Mouse (Mus musculus) ES-CJ7 (cell line): ENCODE results near the gene Adcy5.
A peak's percentile ranks its signal among the peaks of the same experiment; 100 is the strongest.

Source experiments
- DNase-seq: peaks from one replicate; pipeline ENCODE4 v3.0.0; 2011; ENCODE audit warnings: low read depth, low spot score

Adcy5 gene

DNA sequence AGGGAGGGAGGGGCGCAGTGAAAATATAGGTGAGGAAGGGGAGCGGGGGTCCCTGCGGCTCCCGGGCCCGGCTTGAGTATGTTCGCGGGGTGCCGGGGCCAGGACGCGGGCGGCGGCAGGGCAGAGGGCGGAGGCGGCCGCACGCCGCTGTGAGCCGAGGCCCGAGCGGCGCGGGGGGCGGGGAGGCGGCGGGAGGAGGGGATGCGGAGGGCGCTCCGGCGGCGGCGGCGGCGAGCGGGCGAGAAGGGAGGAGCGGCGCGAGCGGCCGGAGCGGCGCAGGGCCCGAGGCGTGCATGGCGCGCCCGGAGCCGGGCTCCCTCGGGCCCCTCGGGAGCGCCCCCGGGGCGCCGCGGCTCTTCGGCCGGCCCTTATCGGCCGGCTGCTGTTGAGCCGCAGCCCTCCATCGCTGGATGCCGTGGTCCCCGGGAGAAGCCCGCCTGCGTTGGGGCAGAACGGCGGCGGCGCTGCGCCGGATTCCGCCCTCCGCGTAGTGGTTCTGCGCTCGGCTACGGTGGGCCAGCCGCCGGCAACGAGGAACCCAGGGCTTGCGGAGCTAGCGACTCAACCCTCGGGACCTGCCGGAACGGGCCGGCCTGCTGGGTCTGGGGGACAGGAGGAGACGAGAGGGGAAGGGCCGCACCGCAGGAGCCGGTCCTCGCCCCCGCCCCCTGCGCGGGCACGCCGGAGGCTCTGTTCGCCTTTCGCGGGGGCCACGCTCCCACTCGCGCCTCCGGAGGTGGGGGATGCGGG lies at the start of gene Adcy5:
Adcy5 (plus strand) TSS at position 237 of the 750 bp plus-strand sequence.
- peak; percentile 28 for DNase-seq

DNA sequence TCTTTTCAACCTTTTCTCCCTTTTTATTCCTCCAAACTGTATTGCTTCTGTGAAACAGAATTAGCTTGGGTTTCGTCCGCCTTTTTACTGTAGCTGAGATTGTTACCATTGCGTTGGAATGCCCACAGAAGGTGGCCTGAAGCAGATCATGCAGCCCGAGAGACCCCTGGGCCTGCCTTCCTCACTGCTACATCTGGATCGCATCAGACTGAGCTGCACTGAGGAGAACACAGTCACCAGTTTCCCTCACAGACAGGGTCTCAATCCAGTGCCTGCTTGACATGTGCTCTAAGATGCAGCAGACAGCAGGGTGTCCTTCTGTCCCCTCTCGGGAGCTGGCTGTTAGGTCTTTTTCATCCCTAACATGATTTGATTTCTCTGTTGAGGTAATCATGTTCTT lies 46.7 kb upstream of the Adcy5 start:
- DNase-seq, result no peak

DNA sequence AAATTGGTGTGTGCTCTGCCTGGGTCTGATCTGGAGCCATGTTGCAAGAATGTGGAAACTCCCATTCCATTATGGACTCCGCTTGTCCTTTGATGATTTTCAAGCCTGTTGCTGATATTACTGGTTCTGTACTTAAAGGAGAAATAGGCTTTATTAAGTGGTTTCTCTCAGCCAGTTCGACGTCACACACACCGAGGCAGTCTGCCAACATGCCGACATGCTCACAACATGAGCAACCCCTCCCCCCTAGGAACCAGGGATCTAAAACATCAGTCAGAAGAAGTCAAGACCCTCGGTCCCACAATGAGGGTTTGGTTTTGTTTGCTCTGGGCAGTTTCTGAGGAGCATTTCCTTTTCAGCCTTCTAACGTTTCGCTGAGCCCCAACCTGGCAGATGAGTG lies 45.5 kb upstream of the Adcy5 start:
- DNase-seq, result no peak

DNA sequence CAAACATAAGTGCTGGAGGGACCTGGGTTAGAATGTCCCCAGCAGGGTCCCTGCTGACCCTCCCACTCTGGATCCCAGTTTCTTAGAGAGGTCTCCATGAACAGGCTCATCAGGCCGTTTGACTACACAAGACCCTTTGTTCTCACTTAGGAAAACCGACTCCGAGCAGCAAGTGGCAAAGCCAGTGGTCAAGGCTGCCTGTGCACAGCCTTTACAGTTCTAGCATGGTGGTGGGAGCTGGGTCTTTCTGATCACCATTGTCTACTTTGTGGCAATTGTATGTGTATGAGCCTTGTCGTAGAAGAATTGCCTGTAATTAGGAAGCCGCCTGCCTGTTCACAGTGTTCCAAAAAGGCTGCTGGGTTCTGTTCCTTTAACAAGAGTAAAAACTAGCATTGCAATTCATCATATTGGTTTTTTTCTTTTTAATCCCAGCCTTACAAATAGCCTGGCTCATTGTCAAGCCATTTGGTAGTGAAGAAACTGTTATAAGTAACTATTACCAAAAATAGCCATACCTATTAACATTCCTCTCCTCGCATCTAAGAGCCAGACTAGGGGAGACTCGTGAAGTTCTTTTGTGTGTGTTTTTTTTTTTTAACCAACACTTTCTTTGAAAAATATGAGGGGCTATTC lies 44.9 kb upstream of the Adcy5 start:
- DNase-seq, result no peak

DNA sequence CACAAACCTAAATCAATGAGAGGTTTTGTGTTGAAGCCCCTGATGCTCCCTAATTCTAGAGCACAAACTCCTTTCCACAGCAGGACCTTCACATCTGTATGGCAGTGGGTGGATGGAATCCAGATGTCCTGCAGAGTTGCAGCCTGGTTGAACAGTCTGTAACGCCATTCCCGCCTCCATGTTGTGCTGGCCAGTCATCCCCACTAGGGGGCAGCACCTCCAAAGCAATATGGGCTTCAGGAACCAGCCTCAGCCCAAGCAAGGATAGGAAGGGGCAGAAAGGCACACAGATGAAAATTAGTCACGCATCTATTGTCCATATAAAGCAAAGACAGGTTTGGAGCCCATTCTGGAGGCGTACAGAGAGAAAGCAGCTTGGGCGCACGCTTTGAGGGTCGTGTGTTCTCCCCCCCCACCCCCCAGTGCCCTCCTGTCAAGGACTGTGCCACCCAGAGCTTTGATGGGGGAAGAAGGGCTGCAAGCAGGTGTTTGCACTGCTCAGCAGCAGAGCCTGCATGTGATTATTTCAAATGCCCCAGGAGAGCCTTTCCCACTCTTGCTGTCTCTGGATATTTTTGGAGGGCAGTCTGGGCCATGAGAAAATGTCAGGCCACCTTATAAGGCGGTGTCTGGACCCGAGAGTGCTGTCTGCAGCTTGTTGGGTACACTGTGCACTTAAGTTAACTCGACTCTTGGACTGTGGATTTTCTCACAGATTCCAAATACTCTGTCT lies 44.1 kb upstream of the Adcy5 start:
- peak; percentile 72 for DNase-seq

DNA sequence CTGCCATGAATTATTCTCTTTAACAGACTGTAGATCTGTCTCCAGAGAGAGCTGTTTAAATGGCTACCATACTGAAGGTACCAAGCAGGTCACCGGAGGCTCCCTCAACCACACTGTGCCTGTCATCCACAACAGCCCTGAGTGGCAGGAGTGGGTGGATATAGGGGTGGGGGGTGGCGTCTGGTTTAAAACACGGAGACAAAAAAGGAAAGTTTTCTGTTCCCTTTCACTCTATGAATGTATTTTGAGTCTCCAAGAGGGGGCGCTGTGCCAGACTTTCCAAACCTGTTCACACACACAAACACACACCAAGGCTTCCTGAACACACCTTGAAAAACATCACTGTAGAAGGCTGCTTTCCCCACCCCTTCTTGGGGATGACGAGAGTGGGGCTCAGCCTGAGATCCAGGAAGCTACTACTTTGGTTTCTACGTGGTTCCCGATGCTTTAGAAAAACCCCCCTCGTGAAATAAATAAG lies 43.5 kb upstream of the Adcy5 start:
- peak; percentile 40 for DNase-seq

DNA sequence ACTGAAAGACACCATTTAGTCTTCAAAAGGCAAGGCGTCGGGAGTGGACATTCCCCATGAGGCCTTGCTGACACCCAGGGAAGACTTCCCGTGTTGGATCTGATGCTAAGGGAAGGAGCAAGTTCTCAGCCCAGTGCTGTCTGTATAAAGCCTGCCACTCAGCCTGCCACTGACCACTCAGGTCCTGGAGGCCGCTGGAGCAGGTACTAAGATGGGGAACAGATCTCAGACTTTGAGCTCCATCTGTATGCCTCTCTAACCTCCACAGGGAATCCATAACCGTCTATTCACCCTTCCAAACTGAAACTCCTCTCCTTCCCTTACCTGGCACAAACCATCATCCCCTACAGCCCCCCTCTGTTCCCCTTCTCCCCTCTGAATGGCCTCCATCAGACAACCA lies 41.2 kb upstream of the Adcy5 start:
- DNase-seq, result no peak

DNA sequence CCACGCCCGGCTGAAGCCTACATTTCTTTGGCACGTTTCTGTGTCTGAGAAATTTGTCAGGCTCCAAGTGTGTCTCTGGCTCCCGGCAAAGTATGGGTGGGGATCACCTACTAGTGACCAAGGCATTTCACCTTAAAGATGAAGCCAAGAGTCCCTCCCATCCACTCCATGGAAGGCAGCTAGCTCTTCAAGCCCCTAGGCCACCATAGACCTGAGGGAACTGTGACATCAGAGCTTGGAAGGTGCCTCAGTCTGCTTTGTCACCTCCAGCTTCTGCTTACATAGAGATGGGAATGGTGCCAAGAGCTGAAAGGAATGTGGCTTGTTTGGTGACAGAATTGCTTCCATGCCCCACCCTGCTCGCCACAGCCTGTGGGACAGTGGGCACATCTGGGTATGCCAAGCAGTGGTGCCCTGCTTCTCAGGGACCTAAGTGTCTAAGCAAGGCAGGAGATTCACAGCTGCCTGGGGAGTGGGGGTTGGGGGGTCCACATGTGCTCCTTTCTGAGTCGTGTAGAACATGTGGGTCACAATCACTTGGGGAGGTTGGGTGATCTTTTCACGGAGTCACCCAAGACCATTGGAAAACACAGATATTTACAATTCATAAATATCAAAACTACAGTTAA lies 38.2 kb upstream of the Adcy5 start:
- no peak for DNase-seq

DNA sequence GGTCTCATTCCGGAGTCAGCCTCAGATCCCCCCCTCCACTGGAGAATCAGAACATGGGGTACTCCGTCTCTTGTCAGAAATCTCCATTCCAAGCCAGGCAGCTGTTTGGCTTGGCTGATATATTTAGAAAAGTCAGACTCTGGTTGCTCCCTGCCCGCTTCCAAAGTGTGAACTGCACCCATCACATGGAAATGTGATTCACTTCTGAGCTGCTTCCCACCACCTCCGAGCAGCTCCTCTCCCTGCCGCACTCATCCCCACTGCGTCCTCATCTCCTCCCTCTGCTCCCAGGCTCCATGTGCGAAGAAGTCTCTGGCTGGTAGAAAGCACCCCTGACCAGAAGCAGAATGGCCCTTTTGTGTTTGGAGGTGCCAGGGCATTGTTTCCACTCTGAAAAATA lies 37.2 kb upstream of the Adcy5 start:
- DNase-seq, result no peak

DNA sequence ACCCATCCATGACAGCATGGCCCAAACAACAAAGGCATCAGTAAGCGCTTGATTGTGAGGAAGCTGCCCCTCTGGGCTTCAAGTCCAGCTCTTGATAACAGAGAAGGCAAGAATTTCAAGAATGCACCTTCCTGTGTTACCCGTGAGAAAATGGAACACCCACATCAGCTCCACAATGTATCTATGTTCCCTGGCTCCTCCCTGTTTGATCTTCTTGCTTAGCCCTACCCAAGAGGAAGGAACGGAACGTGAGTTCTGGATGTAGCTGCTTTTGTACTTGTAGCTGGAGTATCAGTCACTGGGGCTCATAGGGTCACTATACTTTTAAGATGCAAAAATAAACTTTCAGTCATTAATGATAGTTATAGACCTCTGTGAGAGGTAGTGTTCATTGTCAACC lies 34.1 kb upstream of the Adcy5 start:
- no peak for DNase-seq

DNA sequence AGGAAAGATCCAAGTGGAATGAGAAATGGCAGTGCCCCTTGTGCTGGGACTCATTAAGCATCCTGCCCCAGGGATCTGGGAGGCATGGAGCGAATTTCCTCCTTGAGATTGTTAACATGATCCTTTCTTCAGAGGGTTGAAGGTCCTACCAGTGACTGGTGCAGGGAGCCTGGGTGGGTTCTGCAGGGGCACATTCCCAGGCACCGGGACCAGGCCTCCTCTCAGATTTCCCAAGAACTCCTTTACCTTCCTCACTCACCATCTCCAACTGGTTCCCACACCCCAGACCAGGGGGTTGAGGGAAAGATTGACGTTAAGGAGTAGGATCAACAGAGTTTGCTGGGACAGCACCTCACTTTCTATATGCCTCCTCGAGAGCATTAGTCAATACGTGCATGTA lies 27.4 kb upstream of the Adcy5 start:
- no peak for DNase-seq

DNA sequence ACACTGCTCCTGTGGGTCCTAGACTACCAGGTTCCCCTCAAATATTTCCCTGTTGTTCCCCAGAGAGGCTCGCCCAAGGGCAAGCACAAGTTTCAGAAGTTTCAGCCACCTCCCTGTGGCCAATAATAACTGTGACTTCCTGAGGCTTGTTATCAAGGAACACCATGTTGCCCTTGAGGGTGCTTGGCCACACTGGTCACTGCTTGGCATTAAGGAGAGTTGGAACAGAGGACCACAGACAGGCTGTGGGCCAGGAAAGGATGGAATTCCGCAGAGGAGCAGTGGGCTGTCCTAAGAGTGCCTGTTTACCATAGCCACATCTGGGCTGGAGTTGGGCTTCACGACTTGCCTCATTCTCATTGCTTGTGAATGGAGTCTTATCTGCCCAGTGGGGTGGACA lies 24.5 kb upstream of the Adcy5 start:
- no peak for DNase-seq

DNA sequence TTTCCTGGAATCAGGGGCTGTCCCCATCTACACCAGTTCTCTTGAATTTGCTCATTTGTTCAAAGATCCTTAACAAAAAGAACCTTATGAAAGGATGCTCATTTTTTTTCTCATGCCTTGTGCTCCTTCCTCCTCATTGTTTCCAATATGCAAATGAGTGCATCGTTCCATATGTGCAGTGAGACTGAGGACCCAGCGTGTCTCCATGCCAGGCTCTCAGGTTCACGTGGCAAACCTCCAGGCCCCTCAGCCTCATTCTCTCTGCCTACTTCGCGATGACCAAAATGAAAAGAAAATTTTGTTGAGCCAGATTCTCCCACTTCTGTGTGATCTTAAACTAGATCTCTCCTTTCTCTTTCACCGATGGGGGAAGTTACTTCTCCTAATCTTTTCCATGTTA lies 15.3 kb upstream of the Adcy5 start:
- DNase-seq, result no peak

DNA sequence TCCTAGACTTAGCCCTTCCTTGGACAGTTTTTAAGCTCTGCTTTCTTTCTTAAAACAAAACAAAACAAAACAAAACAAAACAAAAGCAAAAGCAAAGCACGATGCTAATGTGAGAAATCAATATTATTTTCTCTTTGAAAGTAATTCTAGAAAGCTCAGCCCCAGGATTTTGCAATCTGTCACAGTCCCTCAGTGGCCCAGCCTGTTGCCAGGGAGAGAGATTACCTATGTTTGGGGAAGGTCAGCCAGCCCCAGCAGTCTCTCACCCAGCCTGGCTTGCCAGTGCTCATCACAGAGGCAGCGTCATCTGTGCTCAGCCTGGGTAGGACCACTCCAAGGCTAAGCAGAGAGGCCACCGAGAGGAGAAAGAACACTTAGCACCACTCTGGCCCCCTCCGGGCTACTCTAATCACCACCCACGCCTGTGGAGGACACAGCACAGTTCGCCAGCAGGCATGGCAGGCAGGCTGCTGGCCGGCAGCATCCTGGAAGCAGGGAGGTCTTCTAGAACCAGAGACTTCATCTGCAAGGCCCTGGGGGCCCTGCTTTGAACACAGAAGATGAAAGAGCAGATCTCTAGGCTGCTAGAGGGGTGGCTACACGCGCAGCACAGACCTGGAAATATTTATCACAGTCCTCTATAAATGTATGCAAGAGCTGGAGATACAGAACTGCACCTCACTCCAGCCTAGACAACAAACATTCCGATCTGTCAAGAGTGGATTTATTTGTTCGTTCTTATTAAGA lies 14.6 kb upstream of the Adcy5 start:
- no peak for DNase-seq

DNA sequence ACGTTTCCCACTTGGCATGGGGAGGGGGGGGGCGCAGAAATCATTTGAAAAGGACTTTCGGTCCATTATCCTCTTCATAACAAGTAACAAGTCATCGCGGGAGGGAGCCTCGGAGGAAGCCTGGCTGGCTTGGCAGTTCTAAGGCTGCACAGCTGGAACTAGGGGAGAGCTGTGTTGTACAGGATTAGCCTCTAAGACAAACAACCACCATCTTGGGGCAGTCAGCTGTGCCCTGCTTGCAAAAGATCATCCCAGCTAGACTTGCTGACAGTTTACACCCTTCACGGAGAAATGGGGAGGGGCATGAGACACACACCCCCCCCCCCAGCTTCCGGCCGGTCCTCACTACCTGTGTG lies 14.1 kb upstream of the Adcy5 start:
- no peak for DNase-seq

DNA sequence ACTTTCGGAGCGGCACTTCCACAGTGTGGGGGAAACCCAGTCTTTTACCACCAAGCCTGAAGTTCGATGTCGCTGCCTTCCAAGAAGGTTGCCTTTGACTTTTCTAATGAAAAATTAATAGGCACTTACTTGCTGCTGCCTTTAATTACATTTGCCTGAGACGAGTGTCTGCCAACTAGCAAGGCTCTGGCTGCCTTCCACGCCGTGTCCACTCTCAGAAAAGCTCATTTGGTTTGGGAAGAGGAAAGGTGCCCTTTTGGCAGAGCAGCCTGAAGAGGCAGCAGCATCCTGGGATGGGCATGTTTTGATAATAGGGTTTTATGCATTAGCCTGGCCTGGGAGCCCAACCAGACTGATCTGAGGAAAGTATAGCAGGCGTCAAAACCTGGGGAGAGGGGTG lies 12.8 kb upstream of the Adcy5 start:
- no peak for DNase-seq

DNA sequence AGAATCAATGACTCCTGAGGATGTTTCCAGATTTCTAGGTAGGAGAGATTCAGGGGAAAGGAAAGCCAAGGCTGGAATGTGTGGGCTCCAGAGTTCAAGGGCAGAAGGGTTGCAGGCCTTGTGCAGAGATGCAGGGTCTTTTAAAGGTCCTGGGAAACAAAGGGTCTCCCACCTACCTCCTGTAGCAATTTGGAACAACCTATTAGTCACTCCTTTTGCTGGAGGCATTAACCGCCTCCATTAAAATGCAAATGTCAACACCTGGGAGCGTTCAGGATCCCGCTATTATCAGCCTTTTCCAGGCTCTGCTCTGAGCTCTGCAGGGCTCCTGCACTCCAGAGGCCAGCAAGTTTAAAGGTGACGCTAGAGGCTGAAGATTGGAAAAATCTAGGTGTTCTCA lies 8.5 kb upstream of the Adcy5 start:
- peak; percentile 93 for DNase-seq

DNA sequence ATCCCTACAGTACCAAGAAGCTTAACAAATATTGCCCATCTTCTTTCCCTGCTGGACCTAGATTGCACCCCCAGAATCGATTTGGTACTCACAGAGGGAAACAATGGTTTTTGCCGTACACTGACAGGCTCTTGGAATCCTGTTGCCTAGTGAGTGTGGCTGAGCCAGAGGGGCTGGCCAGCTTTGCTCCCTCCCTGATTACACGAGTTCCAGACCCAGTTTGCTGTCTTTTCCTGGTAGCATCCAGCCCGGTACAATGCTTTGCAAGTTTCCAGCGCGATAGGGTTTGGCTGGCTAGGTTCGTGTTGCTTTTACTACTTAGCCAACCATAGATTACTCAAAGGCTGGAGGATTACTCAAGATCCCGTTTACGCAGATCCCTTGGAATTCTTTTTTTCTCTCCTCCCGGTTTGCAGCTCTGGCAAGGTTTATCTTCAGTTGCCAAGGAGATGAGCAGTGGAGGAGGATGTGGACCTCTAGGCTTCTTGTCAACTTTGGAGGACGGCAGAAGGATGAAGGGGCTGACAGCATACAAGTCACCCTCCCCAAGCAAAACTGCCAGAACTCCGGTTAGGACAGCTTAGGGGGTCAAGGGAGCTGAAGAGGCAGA lies 1.4 kb upstream of the Adcy5 start:
- no peak for DNase-seq

DNA sequence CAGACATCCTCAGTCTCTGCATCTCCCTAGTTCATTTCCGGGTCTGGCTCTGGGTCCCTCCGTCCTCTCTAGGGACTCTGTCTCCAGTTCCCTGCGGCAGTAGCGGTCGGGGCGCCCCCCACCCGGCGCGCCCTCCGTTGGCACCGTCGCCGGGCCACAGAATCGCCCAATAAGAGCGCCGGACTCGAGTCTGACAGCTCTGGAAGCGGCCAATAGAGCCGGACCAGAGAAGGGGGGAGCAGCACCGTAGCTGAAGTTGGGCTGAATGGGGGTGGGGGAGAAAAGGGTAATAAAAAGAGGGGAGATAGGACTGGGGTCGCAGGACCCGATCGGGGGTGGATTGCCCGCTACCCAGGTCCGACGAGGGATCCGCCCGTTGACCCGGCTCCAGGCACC lies 434 bp upstream of the Adcy5 start:
- DNase-seq, result peak; percentile 10

DNA sequence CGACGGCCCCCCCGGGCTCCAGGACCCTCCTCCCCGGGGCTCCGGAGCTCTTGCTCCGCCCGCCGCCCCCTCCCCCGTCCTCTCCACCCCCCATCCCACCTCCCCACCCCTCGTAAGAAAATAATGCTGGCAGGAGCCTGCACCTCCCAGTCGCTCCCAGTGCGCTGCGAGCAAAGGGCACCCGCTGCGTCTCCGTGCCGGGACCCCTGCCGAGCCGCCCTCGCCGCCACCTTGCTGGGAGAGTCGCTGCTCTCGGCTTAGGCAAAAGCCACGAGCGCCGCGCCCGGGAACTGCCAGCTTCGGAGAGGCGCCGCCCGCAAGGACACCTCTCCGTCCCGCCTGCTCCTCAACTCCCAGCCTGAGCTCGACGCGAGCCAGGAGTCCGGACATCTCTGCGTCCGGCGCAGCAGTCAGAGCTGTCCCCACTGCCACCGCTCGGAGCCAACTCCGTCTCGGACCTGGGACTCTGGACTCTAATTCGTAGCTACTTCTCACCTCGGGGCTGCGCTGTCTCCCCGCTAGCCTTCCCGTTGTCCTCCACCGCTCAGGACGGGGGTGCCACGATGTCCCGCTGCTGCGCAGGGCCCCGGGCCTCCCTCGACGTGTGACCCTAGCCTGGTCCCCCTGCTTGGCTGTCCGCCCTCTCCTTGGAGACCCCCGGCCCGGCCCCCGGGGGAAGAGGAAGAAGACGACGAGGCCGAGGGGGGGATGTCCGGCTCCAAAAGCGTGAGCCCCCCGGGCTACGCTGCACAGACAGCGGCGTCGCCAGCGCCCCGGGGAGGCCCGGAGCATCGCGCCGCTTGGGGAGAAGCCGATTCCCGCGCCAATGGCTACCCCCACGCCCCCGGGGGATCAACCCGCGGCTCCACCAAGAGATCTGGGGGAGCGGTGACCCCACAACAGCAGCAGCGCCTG lies 971 bp downstream of the Adcy5 start:
- peak; percentile 48 for DNase-seq
